Mouse (Mus musculus) cerebellum, adult 2 months (tissue): ENCODE measurements around the gene Prpf40b. TPM values are rescaled to one million over a fixed set of nuclear protein-coding genes. Genes with fewer than 3 reads are reported as not detected.

Experiments used
- DNase-seq, 2 experiments: peaks; one replicate each; pipeline ENCODE4 v3.0.0; 2021
- H3K27ac ChIP-seq: fragments of 200-500 bp; 2 replicates; pipeline ENCODE4 v1.5.1; 2012; ENCODE audit warnings: low read length, control low read depth, inconsistent platforms; ENCODE audit not compliant: insufficient read depth
- H3K27me3 ChIP-seq: fragments of 200-500 bp; 2 replicates; pipeline ENCODE4 v1.6.1; 2012; ENCODE audit warnings: inconsistent platforms, mild to moderate bottlenecking, low read length, moderate library complexity; ENCODE audit not compliant: control insufficient read depth, insufficient read depth
- H3K4me1 ChIP-seq: fragments of 200-500 bp; 2 replicates; pipeline ENCODE4 v1.6.1; 2011; ENCODE audit warnings: low read length; ENCODE audit not compliant: control insufficient read depth, insufficient read depth
- H3K4me3 ChIP-seq: fragments of 200-500 bp; replicated peaks from 2 replicates; pipeline ENCODE3; 2011; ENCODE audit warnings: mild to moderate bottlenecking, low read depth, low read length, control low read depth; ENCODE audit not compliant: insufficient read depth
- CTCF ChIP-seq: fragments of 200-500 bp; IDR thresholded peaks from 2 replicates; pipeline ENCODE4 v1.5.1; 2011; ENCODE audit warnings: low read depth, mild to moderate bottlenecking, control low read depth, low read length, moderate library complexity, borderline replicate concordance; ENCODE audit not compliant: insufficient read depth
- POLR2A ChIP-seq: fragments of 200-500 bp; IDR thresholded peaks from 2 replicates; pipeline ENCODE4 v1.6.1; 2011; ENCODE audit warnings: low read length, control low read depth, borderline replicate concordance; ENCODE audit not compliant: insufficient read depth
- WGBS: fragments of 180-500 bp; shearing (Covaris S2); methylation state at CpG from one replicate; pipeline ENCODE4 v1.1.7; 2018; 5-methylcytosine and 5-hydroxymethylcytosine counted together
- polyA plus RNA-seq: library from polyadenylated mRNA; depleted of rRNA; stranded (reverse); fragments of >200 nt; gene quantifications from 2 replicates; pipeline ENCODE4 v1.2.3, GENCODE M21; 2012

Prpf40b gene
- polyA plus RNA-seq, 1 experiment = 152 TPM

DNA sequence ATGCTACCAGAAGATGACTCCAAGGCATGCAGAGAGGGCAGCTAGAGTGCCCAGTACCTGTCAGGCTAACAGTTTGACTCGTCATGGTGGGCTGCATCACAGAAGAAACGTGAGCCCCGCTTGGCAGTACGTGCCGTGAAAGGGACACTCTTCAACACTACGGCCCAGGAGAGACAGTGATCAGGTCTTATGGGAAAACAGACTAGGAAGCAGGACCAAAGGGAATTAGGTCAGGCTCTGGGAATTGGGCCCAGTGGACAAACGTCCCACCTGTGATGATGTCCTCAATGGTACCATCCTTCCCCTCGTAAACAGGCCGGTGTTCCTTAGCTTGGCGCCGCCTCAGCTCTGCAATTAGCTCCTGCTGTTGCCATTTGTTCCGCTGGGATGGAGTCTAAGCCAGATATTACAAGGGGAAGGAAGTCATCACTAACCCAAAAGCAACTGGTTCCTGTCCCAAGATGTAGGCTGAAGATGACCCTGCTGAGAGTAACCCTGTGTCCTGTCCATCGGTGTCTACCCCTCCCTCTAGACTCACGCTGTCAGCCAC is 24.0 kb downstream of the Prpf40b start:
- peak overlapping the region; percentile 35 for H3K4me3 ChIP-seq
- TF ChIP-seq CTCF (0 out of 2 replicates have a peak, but pooled peaks have one; percentile 14), POLR2A (no peak)
- H3K4me1 ChIP-seq = peaks cover 30% of the 10 kb centered on the region
- no peaks in the 10 kb centered on the region for H3K27me3 ChIP-seq
- DNase-seq = peak; percentile 68 to 78
- H3K27ac ChIP-seq = peak overlapping the region; percentile 91
- WGBS = 14% methylated on average over 14 of the region's 14 CpGs

DNA sequence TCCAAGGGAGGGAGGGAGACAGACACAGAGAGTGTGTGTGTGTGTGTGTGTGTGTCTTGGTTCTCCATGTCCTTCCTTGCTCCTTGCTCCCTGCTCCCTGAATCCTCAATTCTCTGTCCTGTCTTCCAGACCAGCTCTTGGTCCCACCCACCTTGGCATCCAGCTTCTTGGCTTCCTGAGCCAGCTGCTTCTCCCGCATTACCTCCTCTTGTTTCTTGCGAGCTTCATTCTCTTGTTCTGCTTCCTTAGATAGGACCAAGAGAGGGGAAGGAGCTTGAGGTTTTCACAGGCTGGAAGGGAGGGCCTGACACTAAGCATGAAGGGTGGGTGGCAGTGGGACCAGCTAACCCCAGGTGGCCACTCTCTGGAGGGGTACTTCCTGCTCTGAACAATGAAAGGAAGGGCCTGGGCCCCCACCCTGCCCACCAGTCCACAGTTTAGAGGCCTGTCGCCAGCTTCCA is 24.6 kb downstream of the Prpf40b start:
- Histone ChIP-seq H3K4me3 (no peak overlapping the region), H3K27ac (peak overlapping the region; percentile 91), H3K27me3 (no peaks in the 10 kb centered on the region), H3K4me1 (peaks cover 30% of the 10 kb centered on the region)
- WGBS = 34% methylated on average over 3 of the region's 3 CpGs
- TF ChIP-seq CTCF (no peak), POLR2A (no peak)
- no peak for DNase-seq

DNA sequence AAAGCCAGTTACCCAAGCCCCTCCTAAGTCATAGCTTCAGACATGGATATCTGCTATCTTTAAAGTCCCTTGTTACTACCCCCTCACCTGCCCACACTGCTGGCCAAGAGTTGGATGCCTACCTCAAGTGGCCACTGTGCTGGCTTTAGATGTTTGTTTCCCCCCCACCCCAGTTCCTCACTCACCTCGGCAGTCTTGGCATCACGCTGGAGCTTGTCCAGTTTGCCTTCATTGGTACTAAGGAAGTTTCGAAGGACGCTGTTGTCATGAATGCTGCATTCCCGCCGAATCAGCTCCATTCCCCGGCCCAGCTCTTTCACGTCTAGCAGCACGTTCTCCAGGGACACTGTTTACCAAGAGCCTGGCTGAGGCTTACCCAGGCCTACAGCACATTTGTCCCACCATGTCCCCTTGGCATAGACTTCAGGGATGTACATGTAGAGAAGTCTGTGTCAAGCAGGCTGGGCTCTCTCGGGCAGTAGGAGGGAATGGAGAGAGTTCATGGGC is 25.3 kb downstream of the Prpf40b start:
- 81% methylated on average over 10 of the region's 10 CpGs for WGBS
- no peak for DNase-seq
- H3K4me3 ChIP-seq = no peak overlapping the region
- no peak for TF ChIP-seq CTCF
- no peak for TF ChIP-seq POLR2A
- H3K27ac ChIP-seq = peak overlapping the region; percentile 7; the same call in 1 of the 2 replicates
- H3K27me3 ChIP-seq = no peaks in the 10 kb centered on the region
- H3K4me1 ChIP-seq = peaks cover 30% of the 10 kb centered on the region

DNA sequence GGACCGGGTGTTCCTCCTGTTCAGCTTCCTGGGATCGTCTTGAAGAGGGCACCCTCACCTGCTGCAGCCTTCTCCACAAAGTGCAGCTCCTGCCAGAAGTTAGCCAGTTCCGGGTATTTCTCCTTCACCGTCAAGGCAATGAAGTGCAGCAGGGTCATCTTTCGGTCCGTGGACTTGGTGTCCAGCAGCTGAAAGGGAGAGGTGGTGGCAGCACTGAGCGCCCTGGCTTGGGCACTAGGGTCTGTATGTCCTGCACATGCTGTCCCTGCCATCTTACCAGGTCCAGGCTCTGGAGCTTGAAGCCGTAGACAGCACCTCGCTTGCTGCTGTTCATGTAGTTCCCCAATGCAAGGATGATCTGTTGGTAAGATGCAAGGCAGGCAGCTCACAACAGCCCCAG is 26.1 kb downstream of the Prpf40b start:
- Histone ChIP-seq H3K4me1 (peaks cover 30% of the 10 kb centered on the region), H3K27ac (no peak overlapping the region), H3K27me3 (no peaks in the 10 kb centered on the region), H3K4me3 (no peak overlapping the region)
- no peak for TF ChIP-seq CTCF
- no peak for TF ChIP-seq POLR2A
- WGBS = 84% methylated on average over 9 of the region's 9 CpGs
- DNase-seq = no peak

DNA sequence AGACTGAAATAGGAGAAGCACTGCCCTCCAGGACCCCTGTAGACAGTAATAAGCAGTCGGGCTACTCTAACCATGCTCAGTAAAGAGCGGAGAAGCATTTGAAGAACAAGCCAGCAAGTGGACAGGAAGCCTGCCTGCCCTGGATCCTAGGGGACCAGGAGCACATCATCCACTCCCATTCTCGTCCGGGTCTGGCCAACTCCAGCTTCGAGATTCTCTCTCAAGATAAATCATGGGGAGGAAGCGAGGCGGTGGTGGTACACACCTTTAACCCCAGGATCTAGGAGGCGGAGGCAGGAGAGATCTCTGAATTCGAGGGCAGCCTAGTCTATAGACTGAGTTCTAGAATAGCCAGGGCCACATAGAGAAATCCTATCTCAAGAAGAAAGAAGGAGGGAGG is 29.3 kb downstream of the Prpf40b start:
- no peak for DNase-seq
- 91% methylated on average over 9 of the region's 9 CpGs for WGBS
- no peak for TF ChIP-seq CTCF
- TF ChIP-seq POLR2A = no peak

DNA sequence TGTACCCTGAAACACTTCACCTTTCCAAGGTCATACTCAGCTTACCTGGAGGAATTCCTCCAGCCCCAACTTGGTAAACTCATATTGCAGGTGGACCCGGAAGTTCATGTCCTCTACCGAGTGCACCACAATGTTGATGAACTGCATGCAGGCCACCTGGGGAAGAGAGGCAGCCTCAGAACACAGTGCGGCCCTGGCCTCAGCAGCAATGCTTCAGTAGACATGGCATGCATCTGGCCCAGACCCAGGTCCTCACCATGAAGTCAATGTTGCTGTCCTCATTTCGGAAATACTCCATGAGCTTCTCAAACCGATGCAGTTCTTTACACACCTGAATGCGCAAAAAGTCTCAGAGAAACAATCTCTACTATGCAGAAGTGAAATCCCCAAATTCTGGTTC is 30.7 kb downstream of the Prpf40b start:
- WGBS = 51% methylated on average over 6 of the region's 6 CpGs
- TF ChIP-seq CTCF (no peak), POLR2A (no peak)
- H3K27ac ChIP-seq = no peak overlapping the region
- 0 out of 2 replicates have a peak, but pooled peaks cover 3% of the 10 kb centered on the region for H3K4me1 ChIP-seq
- no peaks in the 10 kb centered on the region for H3K27me3 ChIP-seq
- no peak for DNase-seq
- no peak overlapping the region for H3K4me3 ChIP-seq

More for the DNA sequence above, 29.3 kb downstream of the Prpf40b start:
- no peak overlapping the region for H3K27ac ChIP-seq
- H3K27me3 ChIP-seq = no peaks in the 10 kb centered on the region
- peaks cover 14% of the 10 kb centered on the region for H3K4me1 ChIP-seq
- no peak overlapping the region for H3K4me3 ChIP-seq

DNA sequence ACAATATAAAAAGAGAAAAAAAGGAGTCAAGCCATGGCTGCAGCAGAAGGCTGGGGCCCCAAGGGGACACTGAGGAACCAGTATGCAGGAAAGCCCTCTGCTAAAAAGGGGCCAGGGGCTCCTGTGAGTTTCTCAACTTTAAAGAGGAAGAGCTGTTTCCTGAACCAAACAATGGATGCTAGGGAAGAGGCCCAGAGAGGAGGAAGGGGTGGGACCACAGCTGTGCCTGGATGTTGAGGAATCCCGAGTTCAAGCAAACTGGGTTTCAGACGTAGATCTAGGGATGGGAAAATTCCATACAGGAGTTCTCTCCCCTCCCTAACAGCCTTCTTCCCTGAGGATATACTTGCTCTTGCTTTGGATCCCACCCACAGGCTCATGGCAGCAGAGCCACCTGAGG is 31.5 kb downstream of the Prpf40b start:
- H3K4me1 ChIP-seq = 0 out of 2 replicates have a peak, but pooled peaks cover 2% of the 10 kb centered on the region
- H3K4me3 ChIP-seq = no peak overlapping the region
- no peak for DNase-seq
- no peaks in the 10 kb centered on the region for H3K27me3 ChIP-seq
- TF ChIP-seq POLR2A = no peak
- no peak for TF ChIP-seq CTCF
- H3K27ac ChIP-seq = no peak overlapping the region
- WGBS = 68% methylated on average over 2 of the region's 2 CpGs

DNA sequence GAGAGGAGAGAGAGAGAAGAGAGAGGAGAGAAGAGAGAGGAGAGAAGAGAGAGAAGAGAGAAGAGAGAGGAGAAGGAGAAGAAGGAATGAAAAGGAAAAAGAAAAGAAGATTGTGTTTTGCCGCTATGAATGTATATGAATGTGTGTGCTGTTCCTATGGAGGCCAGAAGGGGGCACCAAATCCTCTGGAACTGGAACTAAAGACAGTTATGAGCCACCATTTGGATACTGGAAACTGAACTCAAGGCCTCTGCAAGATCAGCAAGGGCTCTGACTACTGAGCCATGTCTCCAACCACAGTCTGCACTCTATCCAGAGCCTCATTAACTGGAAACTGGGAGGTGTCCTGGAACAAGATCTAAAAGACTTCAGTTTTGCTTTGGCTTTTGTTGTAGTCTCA is 32.1 kb downstream of the Prpf40b start:
- no peak overlapping the region for H3K27ac ChIP-seq
- DNase-seq = no peak
- no peaks in the 10 kb centered on the region for H3K4me1 ChIP-seq
- H3K27me3 ChIP-seq = no peaks in the 10 kb centered on the region
- TF ChIP-seq POLR2A = no peak
- TF ChIP-seq CTCF = peak; percentile 23; the same call in 1 of the 2 replicates
- 91% methylated on average over 1 of the region's 1 CpGs for WGBS
- no peak overlapping the region for H3K4me3 ChIP-seq
